In genomic region chr7:68119605-68120004, GRCm38 (mm10) we compare ENCODE assay signal across 30 mouse cellular contexts.
A peak's percentile ranks its signal among the peaks of the same experiment; 100 is the strongest.
DNase-seq lines count a peak whose midpoint lies in the region; ATAC-seq and TF ChIP-seq lines count a peak whose summit lies in the region.
"Had no signal": no experiment of that assay in that cellular context is flagged by ENCODE, and none has a peak within 500 bp of the region (broad histone marks: within the 10 kb centered on the region; RNA-seq: fewer than 3 reads in every experiment).

No protein-coding gene starts in this region.

- H3K36me3 ChIP-seq in forebrain, embryonic 10.5 days (replicated peaks): peaks cover 6% of the 10 kb centered on the region; the same call in 1 of the 2 replicates
- no peaks in the 10 kb centered on the region for H3K36me3 ChIP-seq in forebrain, embryonic 16.5 days (ENCODE audit: control insufficient read depth, insufficient read depth)
- H3K36me3 ChIP-seq in kidney, embryonic 15.5 days: 0 out of 2 replicates have a peak, but pooled peaks cover 3% of the 10 kb centered on the region
- no peaks in the 10 kb centered on the region; the same call in 1 of the 2 replicates for H3K36me3 ChIP-seq in lung, embryonic 14.5 days (ENCODE audit: insufficient read depth)
- H3K36me3 ChIP-seq in limb, embryonic 13.5 days: peaks cover 4% of the 10 kb centered on the region; the same call in 1 of the 2 replicates
- H3K36me3 ChIP-seq: forebrain, embryonic 15.5 days; liver, embryonic 13.5 days; neural tube, embryonic 12.5 days had no signal

- H3K27ac ChIP-seq in forebrain, embryonic 10.5 days: 0 out of 2 replicates have a peak overlapping the region, but pooled peaks have one; percentile 51
- no peak overlapping the region for H3K27ac ChIP-seq in forebrain, embryonic 16.5 days (ENCODE audit: low read length)
- H3K27ac ChIP-seq in kidney, embryonic 15.5 days: peak overlapping the region; percentile 48
- H3K27ac ChIP-seq in lung, embryonic 14.5 days (ENCODE audit: low read depth): peak overlapping the region; percentile 64
- H3K27ac ChIP-seq in limb, embryonic 13.5 days: peak overlapping the region; percentile 22; the same call in 1 of the 2 replicates
- H3K27ac ChIP-seq: forebrain, embryonic 15.5 days; hindbrain, postnatal 0 days; liver, embryonic 13.5 days; midbrain, embryonic 12.5 days; neural tube, embryonic 12.5 days had no signal

- H3K27me3 ChIP-seq in forebrain, embryonic 10.5 days (ENCODE audit: poor library complexity, severe bottlenecking): no peaks in the 10 kb centered on the region
- no peaks in the 10 kb centered on the region for H3K27me3 ChIP-seq in forebrain, embryonic 16.5 days (replicated peaks; ENCODE audit: control insufficient read depth, insufficient read depth, low read length)
- no peaks in the 10 kb centered on the region for H3K27me3 ChIP-seq in kidney, embryonic 15.5 days
- H3K27me3 ChIP-seq in lung, embryonic 14.5 days (ENCODE audit: insufficient read depth, low read length): no peaks in the 10 kb centered on the region
- no peaks in the 10 kb centered on the region for H3K27me3 ChIP-seq in limb, embryonic 13.5 days
- H3K27me3 ChIP-seq: forebrain, embryonic 15.5 days; megakaryocyte, embryonic 14.5 days; midbrain, embryonic 12.5 days; neural tube, embryonic 12.5 days had no signal

- H3K9ac ChIP-seq in forebrain, embryonic 16.5 days (replicated peaks; ENCODE audit: low read depth, low read length): no peak overlapping the region
- H3K9ac ChIP-seq in kidney, embryonic 15.5 days: no peak overlapping the region
- H3K9ac ChIP-seq in lung, embryonic 14.5 days: no peak overlapping the region
- no peak overlapping the region for H3K9ac ChIP-seq in limb, embryonic 13.5 days
- H3K9ac ChIP-seq: forebrain, embryonic 15.5 days; liver, embryonic 13.5 days; midbrain, embryonic 12.5 days; neural tube, embryonic 12.5 days had no signal

- DNase-seq in forebrain, embryonic 10.5 days (ENCODE audit: extremely low spot score, low spot score): no peak
- DNase-seq in kidney, postnatal 14 days: no peak
- DNase-seq in lung, embryonic 14.5 days: peak; percentile 37
- DNase-seq in lung, postnatal 25 days (ENCODE audit: low spot score): no peak
- DNase-seq in cerebellum, postnatal 10 days: no peak
- DNase-seq: adrenal gland, adult 2 months; adrenal gland, postnatal 36 days; cerebellum, adult 18-20 months; cerebellum, postnatal 25 days; gastrocnemius, postnatal 10 days; heart, postnatal 14 days; kidney, adult 11 months; kidney, postnatal 4 days; left cerebral cortex, postnatal 4 days; liver, embryonic 13.5 days; lung, postnatal 4 days; right cerebral cortex, adult 18-20 months; spleen, adult 18-20 months; thymus, adult 2 months; thymus, postnatal 36 days had no signal

- H3K4me2 ChIP-seq in forebrain, embryonic 16.5 days (ENCODE audit: low read length): no peak overlapping the region
- H3K4me2 ChIP-seq in kidney, embryonic 15.5 days: no peak overlapping the region
- no peak overlapping the region for H3K4me2 ChIP-seq in lung, embryonic 14.5 days
- no peak overlapping the region for H3K4me2 ChIP-seq in limb, embryonic 13.5 days (replicated peaks)
- H3K4me2 ChIP-seq: forebrain, embryonic 15.5 days; liver, embryonic 13.5 days; midbrain, embryonic 12.5 days; neural tube, embryonic 12.5 days had no signal

- peaks cover 49% of the 10 kb centered on the region for H3K4me1 ChIP-seq in forebrain, embryonic 10.5 days
- peaks cover 18% of the 10 kb centered on the region for H3K4me1 ChIP-seq in forebrain, embryonic 16.5 days (replicated peaks; ENCODE audit: control insufficient read depth, insufficient read depth, low read length)
- H3K4me1 ChIP-seq in kidney, embryonic 15.5 days: peaks cover 53% of the 10 kb centered on the region
- peaks cover 13% of the 10 kb centered on the region; the same call in 1 of the 2 replicates for H3K4me1 ChIP-seq in lung, embryonic 14.5 days (ENCODE audit: insufficient read depth)
- peaks cover 49% of the 10 kb centered on the region for H3K4me1 ChIP-seq in limb, embryonic 13.5 days

- H3K9me3 ChIP-seq in forebrain, embryonic 10.5 days: no peaks in the 10 kb centered on the region
- H3K9me3 ChIP-seq in forebrain, embryonic 16.5 days (ENCODE audit: control insufficient read depth, low read length): no peaks in the 10 kb centered on the region
- no peaks in the 10 kb centered on the region for H3K9me3 ChIP-seq in kidney, embryonic 15.5 days (replicated peaks)
- H3K9me3 ChIP-seq in lung, embryonic 14.5 days (ENCODE audit: low read depth, low read length): no peaks in the 10 kb centered on the region
- no peaks in the 10 kb centered on the region for H3K9me3 ChIP-seq in limb, embryonic 13.5 days
- H3K9me3 ChIP-seq: forebrain, embryonic 15.5 days; liver, embryonic 13.5 days; megakaryocyte, embryonic 14.5 days; midbrain, embryonic 12.5 days; neural tube, embryonic 12.5 days had no signal

- no peak for ATAC-seq in forebrain, embryonic 16.5 days
- ATAC-seq in kidney, embryonic 15.5 days (replicated peaks; ENCODE audit: low FRiP score): no peak
- ATAC-seq in lung, embryonic 14.5 days (ENCODE audit: insufficient read depth): no peak
- no peak for ATAC-seq in limb, embryonic 13.5 days (ENCODE audit: low FRiP score, low read depth)
- ATAC-seq: activated CD4-positive, CD25-positive, alpha-beta regulatory T cell, adult 4 months; forebrain, embryonic 15.5 days; hindbrain, postnatal 0 days had no signal

- no peak for TF ChIP-seq CTCF in lung, embryonic 14.5 days (IDR thresholded peaks at IDR 0.05; ENCODE audit: low read depth)

- whole genome bisulfite sequencing in forebrain, embryonic 10.5 days: 71% methylated on average over 5 of the region's 5 CpGs
- WGBS in forebrain, embryonic 16.5 days: 73% methylated on average over 5 of the region's 5 CpGs
- 53% methylated on average over 5 of the region's 5 CpGs for WGBS in kidney, embryonic 15.5 days
- 34% methylated on average over 5 of the region's 5 CpGs for WGBS in lung, embryonic 14.5 days
- WGBS in limb, embryonic 13.5 days: 57% methylated on average over 5 of the region's 5 CpGs

- no peak overlapping the region for H3K4me3 ChIP-seq in forebrain, embryonic 10.5 days
- H3K4me3 ChIP-seq in forebrain, embryonic 16.5 days (replicated peaks; ENCODE audit: low read length): no peak overlapping the region
- H3K4me3 ChIP-seq in kidney, embryonic 15.5 days (replicated peaks): no peak overlapping the region
- H3K4me3 ChIP-seq in lung, embryonic 14.5 days (ENCODE audit: low read depth, low read length): no peak overlapping the region
- no peak overlapping the region for H3K4me3 ChIP-seq in limb, embryonic 13.5 days
- H3K4me3 ChIP-seq: forebrain, embryonic 15.5 days; liver, embryonic 13.5 days; megakaryocyte, embryonic 14.5 days; midbrain, embryonic 12.5 days; myocyte; neural tube, embryonic 12.5 days had no signal
